Mouse (Mus musculus): ENCODE measurements around the gene Gm44790.
"Not testable (repeated sequence)": the region's sequence is repeated elsewhere in the genome, so short reads cannot be mapped to it uniquely, and the experiment has no call there.

Gene Gm44790

DNA sequence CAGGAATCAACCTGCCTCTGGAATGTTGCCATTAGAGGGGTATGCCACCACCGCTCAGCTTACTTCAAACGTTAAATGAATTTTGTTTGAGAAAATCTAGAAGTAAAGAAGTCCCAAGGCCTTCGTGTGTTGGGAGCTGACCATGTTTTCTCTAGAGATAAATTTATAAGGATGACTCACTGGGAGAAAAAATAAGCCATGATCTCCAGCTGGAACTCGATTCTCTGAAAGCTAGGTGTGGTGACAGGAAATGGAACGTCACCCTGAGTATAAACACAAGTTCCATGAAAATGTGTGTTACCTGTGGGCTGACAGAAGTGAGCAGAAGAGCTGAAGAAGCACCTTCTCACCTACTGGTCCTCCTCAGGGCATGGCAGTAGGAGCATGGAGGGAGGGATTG lies 50.5 kb downstream of the Gm44790 start:
- DNase-seq: no peak

DNA sequence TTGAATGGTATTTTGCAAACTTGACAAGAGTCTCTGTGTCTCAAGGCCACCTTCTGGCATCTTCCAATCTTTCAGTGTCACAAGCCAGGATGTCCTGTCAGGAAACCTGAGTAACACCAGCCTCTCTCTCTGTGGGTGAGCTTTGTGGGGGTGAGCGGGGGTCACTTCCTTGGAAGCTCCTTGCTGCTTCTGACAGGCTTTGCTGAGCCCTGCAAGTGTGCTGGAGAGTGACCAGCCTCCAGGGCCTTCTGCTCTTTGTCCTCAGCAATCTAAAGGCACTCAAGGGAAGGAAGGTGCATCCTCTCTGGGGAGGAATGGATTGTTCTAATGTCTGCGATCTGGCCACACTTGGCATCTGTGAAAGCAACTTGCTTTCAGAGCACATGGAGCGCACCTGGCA lies 52.9 kb downstream of the Gm44790 start:
- no peak for DNase-seq

- DNase-seq: no peak
Observed at GRCm38 (mm10) chr6:86479816-86480188, 53.3 kb downstream of the Gm44790 start.

DNA sequence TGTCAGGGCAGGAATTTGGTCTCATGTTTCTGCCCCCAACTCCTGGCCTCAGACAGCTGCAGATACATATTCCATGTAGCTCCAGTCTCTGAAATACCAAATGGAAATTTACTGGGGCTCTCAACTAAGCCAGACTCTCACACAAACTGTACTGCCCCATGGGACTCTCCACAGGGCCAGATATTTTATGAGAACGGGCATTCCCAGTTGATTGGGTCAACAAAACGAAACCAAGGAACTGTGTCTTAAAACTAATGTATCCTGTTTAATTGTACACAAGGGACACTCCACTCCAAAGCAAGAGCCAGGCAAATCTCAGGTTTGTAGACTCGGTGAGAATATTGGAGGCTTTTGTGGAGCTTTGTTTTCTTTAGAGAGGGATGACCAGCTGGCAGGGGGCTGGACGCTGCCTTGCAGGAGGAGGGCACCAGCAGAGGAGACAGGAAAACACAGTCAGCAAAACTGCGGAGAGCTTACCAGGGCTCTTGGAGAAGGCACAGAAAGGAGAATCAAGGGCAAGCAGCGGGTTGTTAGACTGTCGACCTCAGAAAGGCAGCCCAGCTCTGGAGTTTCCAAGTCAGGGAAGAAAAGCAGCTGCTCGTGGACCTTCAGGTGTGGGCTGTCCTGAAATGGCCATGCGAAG lies 53.9 kb downstream of the Gm44790 start:
- DNase-seq: no peak

DNA sequence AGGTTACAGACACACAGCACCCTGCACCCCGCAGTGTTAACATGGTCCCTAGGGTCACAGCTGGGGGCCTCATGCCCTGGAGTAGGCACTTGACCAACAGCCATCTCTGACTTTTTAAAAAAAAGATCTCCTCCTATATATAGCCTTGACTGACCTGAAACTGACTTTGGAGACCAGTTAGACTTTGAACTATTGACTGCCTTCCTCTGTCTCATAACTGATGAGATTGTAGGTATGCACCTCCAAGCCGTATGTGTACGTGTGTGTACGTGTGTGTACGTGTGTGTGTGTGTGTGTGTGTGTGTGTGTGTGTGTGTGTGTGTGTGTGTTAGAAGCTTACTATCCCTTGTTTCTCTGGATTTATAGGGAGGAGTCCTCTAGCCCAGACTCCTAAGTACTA lies 55.4 kb downstream of the Gm44790 start:
- no peak for DNase-seq

DNA sequence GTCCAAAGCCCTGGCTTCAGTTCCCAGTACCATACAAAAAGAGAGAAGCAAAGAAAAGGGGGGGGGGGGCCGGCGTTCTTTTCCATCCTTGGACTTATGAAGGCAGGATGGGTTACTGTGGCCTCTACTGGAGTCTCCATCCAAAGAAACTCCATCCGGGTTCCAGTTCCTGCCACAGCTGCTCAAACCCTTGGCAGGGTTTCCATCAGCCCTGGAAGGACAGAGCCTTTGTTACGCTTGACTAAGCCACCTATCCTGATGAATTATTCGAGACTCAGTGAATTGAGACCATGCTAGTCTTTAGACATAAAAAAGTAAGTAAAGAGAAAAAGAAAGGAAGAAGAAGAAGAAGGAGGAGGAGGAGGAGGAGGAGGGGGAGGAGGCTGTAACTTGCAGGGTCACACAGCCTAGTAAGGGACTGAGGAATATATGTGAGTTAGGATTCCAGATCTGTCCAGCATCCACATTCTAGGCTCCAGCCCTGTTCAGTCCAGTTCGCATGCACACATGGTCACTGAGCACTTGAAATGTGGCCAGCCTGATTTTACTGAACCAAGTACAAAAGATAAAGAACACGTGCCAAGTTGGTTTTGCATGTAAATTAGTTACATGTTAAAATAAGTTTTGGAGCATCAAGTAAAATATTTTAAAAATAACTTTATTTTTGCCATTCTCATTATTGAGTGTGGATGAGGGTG lies 59.6 kb downstream of the Gm44790 start:
- no peak for DNase-seq

GRCm38 (mm10) chr6:86487358-86488148 lies 61.1 kb downstream of the Gm44790 start:
- peak; percentile 91 for DNase-seq

DNA sequence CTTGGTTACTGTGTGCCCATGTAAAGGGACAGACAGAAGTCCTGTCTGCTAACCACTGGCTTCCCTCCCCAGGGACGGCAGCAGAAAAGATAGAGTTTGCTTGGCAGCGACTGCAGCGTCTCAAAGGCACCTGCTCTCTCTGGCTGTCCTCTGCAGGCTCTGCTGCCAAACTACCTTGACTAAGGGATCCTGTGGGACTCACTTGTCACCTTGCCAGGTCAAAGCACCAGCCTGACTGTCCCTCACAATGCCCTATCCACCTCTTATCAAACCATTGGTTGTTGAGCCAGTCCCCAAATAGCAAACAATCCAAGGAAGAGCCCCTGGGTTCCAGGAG lies 61.7 kb downstream of the Gm44790 start:
- DNase-seq: peak; percentile 56

DNA sequence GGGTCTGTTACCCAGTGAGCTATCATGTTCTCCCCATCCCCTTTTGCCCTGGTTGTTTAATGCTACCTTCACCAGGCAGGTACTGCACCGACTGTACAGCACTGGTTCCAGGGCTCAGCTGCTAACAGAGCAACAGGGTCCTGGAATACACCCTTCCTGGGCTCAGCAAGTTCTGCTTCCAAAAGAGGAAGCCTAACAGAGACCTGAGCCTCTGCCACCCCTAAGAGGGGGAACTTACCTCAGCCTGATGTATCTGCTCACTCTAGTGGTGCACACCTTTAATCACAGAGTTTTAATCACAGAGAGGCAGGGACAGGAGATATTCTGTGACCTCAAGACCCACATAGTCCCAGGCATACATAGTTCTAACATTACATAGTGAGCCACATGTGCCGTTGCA lies 63.5 kb downstream of the Gm44790 start:
- DNase-seq: no peak

DNA sequence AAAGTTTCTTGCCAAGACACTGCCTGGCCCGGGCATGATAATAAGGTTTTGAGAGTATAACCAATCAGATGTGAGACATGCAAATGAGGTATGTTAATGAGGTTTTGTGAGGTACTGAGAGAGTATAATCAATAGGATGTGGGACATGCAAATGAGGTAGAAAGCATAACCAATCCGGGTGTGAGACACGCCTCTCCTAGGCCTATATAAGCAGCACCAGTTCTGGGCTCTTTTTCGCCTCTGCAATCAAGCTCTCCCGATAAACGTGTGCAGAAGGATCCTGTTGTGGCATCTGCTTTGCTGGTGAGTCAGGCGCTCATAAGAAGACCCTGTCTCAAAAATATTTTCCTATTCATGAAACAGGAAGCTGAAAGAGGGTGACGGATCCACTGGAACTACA lies 64.0 kb downstream of the Gm44790 start:
- not testable (repeated sequence) for DNase-seq

DNA sequence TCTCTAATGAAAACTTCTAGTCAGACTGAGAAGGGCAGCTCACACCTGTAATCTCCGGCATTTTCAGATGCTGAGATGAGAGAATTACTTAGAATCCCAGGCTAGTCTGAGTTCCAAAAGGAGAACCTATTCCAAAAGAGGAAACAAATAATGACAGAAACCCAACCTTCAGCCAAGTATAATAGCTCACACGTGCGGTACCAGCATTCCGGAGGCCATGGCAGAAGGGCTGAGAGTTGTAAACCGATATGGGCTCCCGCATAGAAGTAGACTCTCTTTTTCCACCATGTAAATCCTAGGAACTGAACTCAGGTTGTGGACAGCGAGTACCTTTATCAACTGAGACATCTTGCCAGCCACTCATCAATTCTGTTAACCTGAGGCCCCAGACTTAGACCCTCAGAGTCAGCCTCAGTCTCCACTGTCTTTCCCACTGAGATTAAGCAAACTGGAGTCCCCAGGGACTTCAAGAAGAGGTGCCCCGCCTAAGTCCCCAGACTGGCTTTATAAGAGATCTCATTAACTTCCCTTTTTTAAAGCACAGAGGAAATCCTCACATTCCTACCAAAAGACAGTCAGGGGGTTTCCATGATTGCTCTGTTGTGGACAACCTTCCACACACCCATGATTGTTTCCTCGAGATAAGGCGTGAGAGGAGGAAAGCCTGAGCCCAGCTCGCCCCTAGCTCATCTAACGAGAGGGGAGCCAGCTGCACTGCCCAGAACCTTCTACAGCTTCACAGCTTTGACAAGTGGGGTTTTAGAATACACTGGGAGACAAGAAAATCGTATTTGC lies 67.2 kb downstream of the Gm44790 start:
- DNase-seq: no peak

DNA sequence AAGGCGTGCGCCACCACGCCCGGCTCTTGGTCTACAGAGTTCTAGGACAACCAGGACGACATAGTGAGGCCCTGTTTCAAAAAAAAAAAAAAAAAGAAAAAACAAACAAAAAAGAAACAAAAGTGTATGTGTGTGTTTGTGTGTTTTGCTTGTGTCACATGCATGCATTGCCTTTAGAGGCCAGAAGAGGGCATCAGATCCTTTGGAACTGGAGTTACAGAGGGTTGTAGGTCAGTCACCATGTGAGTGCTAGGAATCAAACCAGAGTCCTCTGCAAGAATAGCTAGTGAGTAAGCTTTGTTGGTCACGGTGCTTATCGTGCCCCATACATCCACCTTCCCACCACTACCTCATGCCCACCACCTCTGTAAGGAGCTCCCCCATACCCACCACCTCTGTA lies 68.3 kb downstream of the Gm44790 start:
- no peak for DNase-seq
